Mouse (Mus musculus) heart, postnatal 36 days (tissue): Measurements from ENCODE around the gene B3galt6. TPM values are rescaled to one million over a fixed set of nuclear protein-coding genes. Genes with fewer than 3 reads are reported as not detected.
A peak's percentile ranks its signal among the peaks of the same experiment; 100 is the strongest.

ENCODE experiments used
- DNase-seq, 2 experiments: peaks; one replicate each; pipeline ENCODE4 v3.0.0; 2021 to 2022
- intact Hi-C: fragments of 180-260 bp; cut with DNase I; formaldehyde crosslinking; loops from one replicate; pipeline ENCODE4 v1.15.1; 2025
- total RNA-seq, 2 experiments: library from RNA; stranded (reverse); gene quantifications; 2 replicates each; pipeline ENCODE4 v1.2.3; 2021

Gene B3galt6
- total RNA-seq, 2 experiments from 2014 or later = 2.2 to 2.4 TPM

GRCm38 (mm10) chr4:155992906-155993547 lies 578 bp upstream of the B3galt6 start:
- DNase-seq = peak; percentile 99 to 100
- intact Hi-C loops = loop anchor here (2.0 to 5.0 kb wide), 3 partner anchors 40 to 118 kb away; partner anchors contain the start of genes Acap3 and Pusl1

- peak in 1 of 2 experiments; percentile 6 for DNase-seq
- intact Hi-C loops = loop anchor here (1.0 to 5.0 kb wide), 4 partner anchors 30 to 119 kb away; partner anchors contain the start of genes Acap3, C1qtnf12 and Pusl1
Measured at GRCm38 (mm10) chr4:155991908-155992230, 580 bp downstream of the B3galt6 start.

- intact Hi-C loops = loop anchor here (1.0 to 5.0 kb wide), 2 partner anchors 29 to 99 kb away; partner anchors contain the start of genes Acap3, C1qtnf12 and Pusl1
- no peak for DNase-seq
Measured at GRCm38 (mm10) chr4:155991211-155991907, 1.1 kb downstream of the B3galt6 start.

GRCm38 (mm10) chr4:155983788-155984187 lies 8.7 kb downstream of the B3galt6 start:
- intact Hi-C loops = no loop called here
- DNase-seq = no peak

- intact Hi-C loops = no loop called here
- no peak for DNase-seq
Measured at GRCm38 (mm10) chr4:155981436-155982082, 10.9 kb downstream of the B3galt6 start.

- DNase-seq = no peak
- intact Hi-C loops = no loop called here
Measured at GRCm38 (mm10) chr4:155973239-155973638, 19.2 kb downstream of the B3galt6 start.

- intact Hi-C loops = no loop called here
- no peak for DNase-seq
Measured at GRCm38 (mm10) chr4:155972651-155973050, 19.8 kb downstream of the B3galt6 start.

- intact Hi-C loops = no loop called here
Measured at GRCm38 (mm10) chr4:155970286-155970685, 22.2 kb downstream of the B3galt6 start.

GRCm38 (mm10) chr4:155969043-155969653 lies 23.3 kb downstream of the B3galt6 start:
- intact Hi-C loops = no loop called here
- no peak for DNase-seq

More at GRCm38 (mm10) chr4:155970286-155970685, 22.2 kb downstream of the B3galt6 start:
- no peak for DNase-seq

- intact Hi-C loops = loop anchor here (5.0 kb wide), 1 partner anchor 68 kb away; no protein-coding TSS in a partner anchor
Measured at GRCm38 (mm10) chr4:155964396-155964795, 28.1 kb downstream of the B3galt6 start.

GRCm38 (mm10) chr4:155963106-155963505 lies 29.3 kb downstream of the B3galt6 start:
- intact Hi-C loops = loop anchor here (5.0 kb wide), 1 partner anchor 69 kb away; no protein-coding TSS in a partner anchor
- no peak for DNase-seq

More at GRCm38 (mm10) chr4:155964396-155964795, 28.1 kb downstream of the B3galt6 start:
- no peak for DNase-seq

- intact Hi-C loops = loop anchor here (1.0 to 5.0 kb wide), 2 partner anchors 29 to 70 kb away; no protein-coding TSS in a partner anchor
- DNase-seq = peak; percentile 45 to 58
Measured at GRCm38 (mm10) chr4:155962167-155962971, 30.1 kb downstream of the B3galt6 start, which contains the start of gene C1qtnf12. Gene C1qtnf12 (plus strand): TSS chr4:155962318.

- intact Hi-C loops = loop anchor here (2.0 kb wide), 1 partner anchor 144 kb away; no protein-coding TSS in a partner anchor
- DNase-seq = peak; percentile 70 to 74
Measured at GRCm38 (mm10) chr4:155959275-155959674, 33.2 kb downstream of the B3galt6 start.

GRCm38 (mm10) chr4:155955491-155955890 lies 37.0 kb downstream of the B3galt6 start:
- intact Hi-C loops = no loop called here
- no peak for DNase-seq

- intact Hi-C loops = no loop called here
Measured at GRCm38 (mm10) chr4:155947094-155947493, 45.4 kb downstream of the B3galt6 start.

GRCm38 (mm10) chr4:155944271-155944670 lies 48.2 kb downstream of the B3galt6 start:
- intact Hi-C loops = loop anchor here (5.0 kb wide), 1 partner anchor 52 kb away; the partner anchor contains the start of genes Acap3 and Pusl1
- no peak for DNase-seq

More at GRCm38 (mm10) chr4:155947094-155947493, 45.4 kb downstream of the B3galt6 start:
- DNase-seq = no peak

- intact Hi-C loops = loop anchor here (1.0 to 5.0 kb wide), 4 partner anchors 43 to 111 kb away; partner anchors contain the start of genes Acap3 and Pusl1
- peak; percentile 98 to 99 for DNase-seq
Measured at GRCm38 (mm10) chr4:155943534-155944249, 48.8 kb downstream of the B3galt6 start, which contains the start of gene Ube2j2. Gene Ube2j2 (plus strand): TSS chr4:155943831.

- DNase-seq = peak in 1 of 2 experiments; percentile 49
Measured at GRCm38 (mm10) chr4:155943049-155943452, 49.4 kb downstream of the B3galt6 start.

More at GRCm38 (mm10) chr4:155943049-155943452, 49.4 kb downstream of the B3galt6 start:
- intact Hi-C loops = loop anchor here (1.0 to 5.0 kb wide), 4 partner anchors 42 to 110 kb away; partner anchors contain the start of genes Acap3 and Pusl1
